Mouse (Mus musculus) midbrain, postnatal 0 days (tissue): Measurements from ENCODE around the gene Xrn1. TPM values are rescaled to one million over a fixed set of nuclear protein-coding genes. Genes with fewer than 3 reads are reported as not detected.
"Not testable (repeated sequence)": the region's sequence is repeated elsewhere in the genome, so short reads cannot be mapped to it uniquely, and the experiment has no call there.

Experiments
- ATAC-seq: fragments of 200-750 bp; cut with Nextera tagmentation; 2 replicates; pipeline ENCODE4 v1.8.0; 2017; ENCODE audit warnings: moderate number of reproducible peaks, mild to moderate bottlenecking, moderate TSS enrichment, moderate library complexity; ENCODE audit not compliant: low FRiP score
- DNase-seq: peaks from one replicate; pipeline ENCODE4 v3.0.0-alpha.2; 2015; ENCODE audit warnings: low spot score
- H3K27ac ChIP-seq: fragments of 300-500 bp; sonication (generic); 2 replicates; pipeline ENCODE4 v1.5.1; 2014; ENCODE audit warnings: low read depth, mild to moderate bottlenecking, low read length, mixed read lengths
- H3K27me3 ChIP-seq: fragments of 300-500 bp; sonication (generic); 2 replicates; pipeline ENCODE4 v1.6.1; 2014; ENCODE audit warnings: low read length, control low read depth, mixed read lengths; ENCODE audit not compliant: insufficient read depth
- H3K36me3 ChIP-seq: fragments of 300-500 bp; sonication (generic); 2 replicates; pipeline ENCODE4 v1.6.1; 2014; ENCODE audit warnings: low read length, control low read depth, mixed read lengths; ENCODE audit not compliant: insufficient read depth
- H3K4me1 ChIP-seq: fragments of 300-500 bp; sonication (generic); 2 replicates; pipeline ENCODE4 v1.6.1; 2014; ENCODE audit warnings: mild to moderate bottlenecking, control low read depth, antibody characterized with exemption, low read length, mixed read lengths; ENCODE audit not compliant: insufficient read depth
- H3K4me2 ChIP-seq: fragments of 300-500 bp; sonication (generic); 2 replicates; pipeline ENCODE4 v1.6.1; 2014; ENCODE audit warnings: low read depth, mild to moderate bottlenecking, low read length, mixed read lengths; ENCODE audit not compliant: poor library complexity, severe bottlenecking
- H3K4me3 ChIP-seq: fragments of 300-500 bp; sonication (generic); 2 replicates; pipeline ENCODE4 v1.5.1; 2014; ENCODE audit warnings: low read depth, mild to moderate bottlenecking, low read length, moderate library complexity
- H3K9ac ChIP-seq: fragments of 300-500 bp; sonication (generic); replicated peaks from 2 replicates; pipeline ENCODE4 v1.6.1; 2014; ENCODE audit warnings: mild to moderate bottlenecking, low read length, moderate library complexity, mixed read lengths; ENCODE audit not compliant: poor library complexity, severe bottlenecking
- H3K9me3 ChIP-seq: fragments of 300-500 bp; sonication (generic); 2 replicates; pipeline ENCODE4 v1.6.1; 2016; ENCODE audit warnings: low read length, control low read depth
- CTCF ChIP-seq: IDR thresholded peaks from 2 replicates; pipeline ENCODE4 v1.5.1; 2016; ENCODE audit warnings: antibody characterized with exemption, mild to moderate bottlenecking
- WGBS: fragments of 180-500 bp; shearing (Covaris S2); extraction: QIAGEN DNeasy Blood & Tissue Kit; methylation state at CpG from one replicate; pipeline ENCODE4 v1.1.7; 2014; 5-methylcytosine and 5-hydroxymethylcytosine counted together
- polyA plus RNA-seq: library from polyadenylated mRNA; unstranded; fragments of >200 nt; fragmentation: Nextera tagmentation; extraction: Ambion mirVana; gene quantifications from 2 replicates; pipeline ENCODE4 v1.2.1, GENCODE M21; 2015
- total RNA-seq: library from RNA; depleted of rRNA; stranded (reverse); fragments of >200 nt; gene quantifications from 2 replicates; pipeline ENCODE4 v1.2.3, GENCODE M21; 2014; rRNA removed

Gene Xrn1
- 18.4 and 25.1 TPM in 2 replicates for total RNA-seq
- polyA plus RNA-seq = 12.2 and 15.7 TPM in 2 replicates

- H3K27ac ChIP-seq = peak within 1 kb of the TSS; percentile 83
- H3K27me3 ChIP-seq = no peaks in the 10 kb centered on the region
- no peaks in the 10 kb centered on the region for H3K9me3 ChIP-seq
- H3K4me2 ChIP-seq = peak within 1 kb of the TSS; percentile 66
- H3K4me1 ChIP-seq = no peaks in the 10 kb centered on the region
- peak; percentile 96 for DNase-seq
- no peaks in the 10 kb centered on the region for H3K36me3 ChIP-seq
- H3K4me3 ChIP-seq = peak within 1 kb of the TSS; percentile 100
- TF ChIP-seq CTCF = no peak; the same call in 1 of the 2 replicates
- WGBS = under 1% methylated on average over 57 of the region's 57 CpGs
- peak within 1 kb of the TSS; percentile 98 for H3K9ac ChIP-seq
- peak; percentile 99 for ATAC-seq
Measured at GRCm38 (mm10) chr9:95954585-95955461, at the start of gene Xrn1. Xrn1 (plus strand) TSS chr9:95954760.

DNA sequence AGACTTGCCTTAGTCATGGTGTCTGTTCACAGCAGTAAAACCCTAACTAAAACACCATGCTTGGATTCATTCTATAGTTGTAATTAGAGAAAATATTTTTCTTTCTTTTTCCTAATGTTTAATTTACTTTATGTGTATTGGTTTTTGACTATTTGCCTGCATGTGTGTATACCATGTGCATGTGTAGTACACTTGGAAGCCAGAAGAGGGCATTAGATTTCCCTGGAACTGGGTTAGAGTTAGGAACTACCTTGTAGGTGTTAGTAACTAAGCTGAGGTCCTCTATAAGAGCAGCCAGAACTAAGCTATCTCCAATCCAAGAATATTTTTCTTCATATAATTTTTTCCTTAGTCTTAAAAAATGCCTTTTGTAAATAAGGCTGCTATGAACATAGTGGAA lies 21.7 kb upstream of the Xrn1 start:
- ATAC-seq (no peak), DNase-seq (no peak)
- Histone ChIP-seq H3K4me2 (no peak overlapping the region), H3K4me3 (no peak overlapping the region), H3K4me1 (no peaks in the 10 kb centered on the region), H3K27me3 (no peaks in the 10 kb centered on the region), H3K27ac (no peak overlapping the region), H3K9me3 (no peaks in the 10 kb centered on the region), H3K36me3 (peaks cover 6% of the 10 kb centered on the region; the same call in 1 of the 2 replicates), H3K9ac (no peak overlapping the region)
- no peak for TF ChIP-seq CTCF

GRCm38 (mm10) chr9:95953658-95954057 lies 902 bp upstream of the Xrn1 start:
- ATAC-seq (no peak), DNase-seq (no peak)
- H3K4me1 ChIP-seq = no peaks in the 10 kb centered on the region
- H3K27me3 ChIP-seq = no peaks in the 10 kb centered on the region
- 83% methylated on average over 4 of the region's 4 CpGs for WGBS
- no peak overlapping the region for H3K4me3 ChIP-seq
- H3K9ac ChIP-seq = no peak overlapping the region
- peak overlapping the region; percentile 66 for H3K4me2 ChIP-seq
- no peaks in the 10 kb centered on the region for H3K36me3 ChIP-seq
- H3K27ac ChIP-seq = no peak overlapping the region
- no peaks in the 10 kb centered on the region for H3K9me3 ChIP-seq
- no peak for TF ChIP-seq CTCF

- peak; percentile 75 for DNase-seq
- H3K9me3 ChIP-seq = no peaks in the 10 kb centered on the region
- TF ChIP-seq CTCF = peak; percentile 35
Measured at GRCm38 (mm10) chr9:95954226-95954584, 355 bp upstream of the Xrn1 start.

DNA sequence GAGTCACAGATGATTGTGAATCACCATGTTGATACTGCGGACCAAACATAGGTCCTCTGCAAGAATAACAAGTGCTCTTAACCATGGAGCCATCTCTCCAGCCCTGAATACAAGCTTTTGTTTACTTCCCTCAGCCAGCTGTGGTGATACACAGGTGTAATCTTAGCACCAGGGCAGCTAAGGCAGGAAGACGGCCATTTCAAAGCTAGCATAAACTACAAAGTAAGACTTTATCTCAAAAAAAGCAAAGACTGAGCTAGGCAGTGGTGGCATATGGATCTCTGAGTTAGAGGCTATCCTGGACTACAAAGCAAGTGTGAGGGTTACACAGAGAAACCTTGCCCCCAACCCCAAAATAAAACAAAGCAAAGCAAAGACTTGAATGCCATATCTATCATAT lies 3.1 kb downstream of the Xrn1 start:
- H3K4me2 ChIP-seq = no peak overlapping the region
- no peaks in the 10 kb centered on the region for H3K27me3 ChIP-seq
- WGBS = 94% methylated on average over 2 of the region's 2 CpGs
- no peaks in the 10 kb centered on the region for H3K4me1 ChIP-seq
- H3K36me3 ChIP-seq = no peaks in the 10 kb centered on the region
- H3K4me3 ChIP-seq = no peak overlapping the region
- DNase-seq = no peak
- ATAC-seq = no peak
- no peaks in the 10 kb centered on the region for H3K9me3 ChIP-seq
- TF ChIP-seq CTCF = no peak
- no peak overlapping the region for H3K9ac ChIP-seq
- H3K27ac ChIP-seq = no peak overlapping the region

More at GRCm38 (mm10) chr9:95954226-95954584, 355 bp upstream of the Xrn1 start:
- H3K27ac ChIP-seq = peak overlapping the region; percentile 75
- peak; percentile 84 for ATAC-seq
- peak overlapping the region; percentile 98 for H3K9ac ChIP-seq
- no peaks in the 10 kb centered on the region for H3K4me1 ChIP-seq
- no peaks in the 10 kb centered on the region for H3K36me3 ChIP-seq
- WGBS = 0% methylated on average over 7 of the region's 7 CpGs
- peak overlapping the region; percentile 100 for H3K4me3 ChIP-seq
- no peaks in the 10 kb centered on the region for H3K27me3 ChIP-seq
- peak overlapping the region; percentile 66 for H3K4me2 ChIP-seq

- ATAC-seq (no peak), DNase-seq (no peak)
- H3K4me2 ChIP-seq = no peak overlapping the region
- TF ChIP-seq CTCF = no peak
- H3K4me3 ChIP-seq = no peak overlapping the region
- H3K27me3 ChIP-seq = no peaks in the 10 kb centered on the region
- 96% methylated on average over 7 of the region's 7 CpGs for WGBS
- H3K9ac ChIP-seq = no peak overlapping the region
- H3K36me3 ChIP-seq = no peaks in the 10 kb centered on the region
- H3K4me1 ChIP-seq = no peaks in the 10 kb centered on the region
- H3K27ac ChIP-seq = no peak overlapping the region
- H3K9me3 ChIP-seq = no peaks in the 10 kb centered on the region
Measured at GRCm38 (mm10) chr9:95958041-95958730, 3.6 kb downstream of the Xrn1 start.

- not testable (repeated sequence) for DNase-seq, H3K4me3 ChIP-seq, H3K9ac ChIP-seq, H3K27ac ChIP-seq, H3K36me3 ChIP-seq, H3K9me3 ChIP-seq, H3K27me3 ChIP-seq, H3K4me1 ChIP-seq, H3K4me2 ChIP-seq, ATAC-seq
- 100% methylated on average over 2 of the region's 2 CpGs for WGBS
Measured at GRCm38 (mm10) chr9:95958731-95959105, 4.2 kb downstream of the Xrn1 start.
